Mouse (Mus musculus) MEL (cell line): ENCODE results near the gene Idh3b.

Experiments used
- BHLHE40 ChIP-seq: IDR thresholded peaks from 2 replicates; pipeline ENCODE4 v1.6.1; 2012; ENCODE audit warnings: low read depth, mild to moderate bottlenecking, inconsistent platforms, low read length, improper control_type of control experiment, borderline replicate concordance
- CTCF ChIP-seq, 3 experiments: IDR thresholded peaks in 2 of 3; conservative IDR thresholded peaks in 1 of 3; 2 replicates each; pipeline ENCODE4 v1.5.1; 2011 to 2012; ENCODE audit warnings: low read length in 3 of 3, low read depth in 2 of 3, mild to moderate bottlenecking in 2 of 3, improper control_type of control experiment in 1 of 3, inconsistent platforms in 1 of 3, mixed read lengths in 1 of 3, moderate library complexity in 1 of 3; ENCODE audit not compliant: control insufficient read depth in 1 of 3, insufficient read depth in 1 of 3, poor library complexity in 1 of 3, severe bottlenecking in 1 of 3
- EP300 ChIP-seq, 2 experiments: IDR thresholded peaks; 2 replicates each; pipeline ENCODE4 v1.6.1; 2011; ENCODE audit warnings: improper control_type of control experiment in 2 of 2, low read length in 2 of 2, low read depth in 1 of 2, mild to moderate bottlenecking in 1 of 2
- GABPA ChIP-seq: IDR thresholded peaks from 2 replicates; pipeline ENCODE4 v1.6.1; 2012; ENCODE audit warnings: low read depth, mild to moderate bottlenecking, inconsistent platforms, low read length, improper control_type of control experiment, moderate library complexity
- GATA1 ChIP-seq: IDR thresholded peaks from 2 replicates; pipeline ENCODE4 v1.6.1; 2011; ENCODE audit warnings: low read depth, low read length, improper control_type of control experiment
- HCFC1 ChIP-seq: IDR thresholded peaks from 2 replicates; pipeline ENCODE4 v1.6.1; 2012; ENCODE audit warnings: low read depth, mild to moderate bottlenecking, inconsistent platforms, low read length, improper control_type of control experiment, moderate library complexity
- JUND ChIP-seq: IDR thresholded peaks from 2 replicates; pipeline ENCODE4 v1.6.1; 2011; ENCODE audit warnings: low read depth, mild to moderate bottlenecking, improper control_type of control experiment, low read length
- MYC ChIP-seq: IDR thresholded peaks from 2 replicates; pipeline ENCODE4 v1.6.1; 2011; ENCODE audit warnings: low read depth, mild to moderate bottlenecking, low read length, improper control_type of control experiment, moderate library complexity
- POLR2A ChIP-seq, 2 experiments: IDR thresholded peaks; 2 replicates each; pipeline ENCODE4 v1.6.1; 2011 to 2012; ENCODE audit warnings: low read length in 2 of 2, mild to moderate bottlenecking in 2 of 2, control low read depth in 1 of 2, improper control_type of control experiment in 1 of 2, low read depth in 1 of 2, moderate library complexity in 1 of 2; ENCODE audit not compliant: control insufficient read depth in 1 of 2, insufficient read depth in 1 of 2, poor library complexity in 1 of 2
- SIN3A ChIP-seq: IDR thresholded peaks from 2 replicates; pipeline ENCODE4 v1.6.1; 2012; ENCODE audit warnings: low read length, improper control_type of control experiment, inconsistent platforms
- TBP ChIP-seq: IDR thresholded peaks from 2 replicates; pipeline ENCODE4 v1.8.0; 2011; ENCODE audit warnings: low read depth, low read length, improper control_type of control experiment
- USF1 ChIP-seq: IDR thresholded peaks from 2 replicates; pipeline ENCODE4 v1.6.1; 2014; ENCODE audit warnings: low read depth, mild to moderate bottlenecking, inconsistent platforms, low read length, improper control_type of control experiment, moderate library complexity
- ZC3H11A ChIP-seq: IDR thresholded peaks from 2 replicates; pipeline ENCODE4 v1.6.1; 2012; ENCODE audit warnings: low read depth, mild to moderate bottlenecking, inconsistent platforms, low read length, improper control_type of control experiment

DNA sequence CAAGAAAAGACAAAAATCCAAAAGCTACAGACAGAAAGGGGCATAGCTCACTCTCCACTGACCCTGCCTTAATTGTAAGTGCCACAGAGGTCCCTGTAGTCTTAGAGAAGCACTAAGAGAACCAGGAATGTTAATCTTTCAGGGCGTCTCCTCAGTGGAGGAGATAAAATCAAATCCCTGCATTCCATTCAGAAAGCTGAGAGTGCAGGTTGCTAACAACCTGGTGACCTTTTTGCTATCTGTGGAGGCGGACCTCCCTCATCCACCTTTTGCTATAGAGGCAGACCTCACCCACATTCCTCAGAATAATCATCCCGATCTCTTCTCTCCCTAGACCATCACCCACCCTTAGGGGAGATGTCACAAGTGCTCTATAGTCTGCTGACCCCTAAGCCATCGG lies 4.7 kb upstream of the Idh3b start:
- TF ChIP-seq POLR2A (IDR thresholded peaks at IDR 0.05; ENCODE audit: control insufficient read depth in 1 of 2, insufficient read depth in 1 of 2, low read depth in 1 of 2, low read length in 2 of 2, poor library complexity in 1 of 2) (no peak), GABPA (no peak), EP300 (IDR thresholded peaks at IDR 0.05; ENCODE audit: low read depth in 1 of 2, low read length in 2 of 2) (no peak), MYC (no peak), HCFC1 (no peak), CTCF (IDR thresholded peaks at IDR 0.05 in 2 of 3, conservative IDR thresholded peaks at IDR 0.05 in 1 of 3; ENCODE audit: control insufficient read depth in 1 of 3, insufficient read depth in 1 of 3, low read depth in 2 of 3, low read length in 3 of 3, poor library complexity in 1 of 3, severe bottlenecking in 1 of 3) (no peak), TBP (no peak), USF1 (no peak), JUND (no peak), ZC3H11A (no peak), BHLHE40 (no peak), GATA1 (no peak), SIN3A (no peak)
